Mouse (Mus musculus) kidney, adult 18-20 months (tissue): ENCODE measurements around the gene Lsamp.
"Not testable (repeated sequence)": the region's sequence is repeated elsewhere in the genome, so short reads cannot be mapped to it uniquely, and the experiment has no call there.

Experiments
- DNase-seq: peaks from one replicate; pipeline ENCODE4 v3.0.0; 2021

Gene Lsamp

DNA sequence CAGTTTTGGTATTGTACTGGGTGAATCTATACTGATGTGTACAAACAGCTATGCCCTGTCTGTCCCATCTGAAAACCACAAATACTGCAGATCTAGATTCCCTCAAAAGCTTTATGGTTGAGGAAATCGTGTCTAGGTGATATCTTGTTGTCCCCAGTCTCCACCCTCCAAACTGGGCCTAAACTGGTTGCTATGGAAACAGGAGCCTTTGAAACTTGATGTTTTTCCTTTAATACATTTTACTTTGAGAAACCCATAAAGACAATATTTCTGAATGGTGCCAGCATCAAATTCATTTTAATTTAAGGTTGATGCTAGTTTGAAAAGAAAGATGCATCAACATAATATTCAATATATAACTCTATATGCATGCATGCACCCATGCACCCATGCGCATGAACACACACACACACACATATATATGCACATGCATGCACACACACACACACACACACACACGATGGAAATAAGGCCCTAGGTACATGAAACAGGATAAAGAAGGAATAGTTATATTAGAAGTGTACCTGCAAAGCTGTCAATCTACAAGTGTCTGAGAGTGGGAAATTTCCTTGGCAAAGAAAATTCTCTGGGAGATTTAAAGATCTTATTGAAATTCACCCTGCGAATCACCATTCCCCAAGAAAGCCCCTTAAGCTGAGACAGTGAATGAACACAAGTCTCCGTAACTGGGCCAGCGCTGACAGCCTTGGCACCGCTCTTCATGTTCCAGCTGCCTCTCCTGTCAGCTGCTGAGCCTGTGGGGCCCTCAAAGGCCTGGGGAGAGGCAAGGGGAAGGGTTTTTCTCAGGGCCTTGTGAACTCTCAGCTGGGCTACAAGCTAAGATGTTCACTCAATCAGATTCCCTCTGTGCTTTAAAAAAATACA lies 525.2 kb downstream of the Lsamp start:
- no peak for DNase-seq

DNA sequence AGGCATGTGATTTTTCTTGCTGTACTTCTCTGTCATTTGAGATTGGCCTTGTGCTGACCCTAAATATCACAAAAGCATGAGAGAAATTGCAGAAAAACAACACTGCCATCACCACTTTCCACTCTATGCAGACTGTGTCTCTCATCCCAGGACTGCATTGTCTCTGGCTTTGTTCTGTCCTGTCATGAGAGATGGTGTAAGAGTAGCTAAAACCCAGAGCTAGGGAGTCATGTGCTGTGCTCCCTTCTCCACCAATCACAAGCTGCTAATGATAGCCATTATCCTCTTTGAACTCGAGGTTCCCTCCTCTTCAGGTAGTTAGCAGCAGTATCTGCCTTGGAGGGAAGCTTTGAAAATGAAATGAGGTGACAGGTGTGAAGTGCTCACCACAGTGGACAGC lies 552.6 kb downstream of the Lsamp start:
- DNase-seq = no peak

DNA sequence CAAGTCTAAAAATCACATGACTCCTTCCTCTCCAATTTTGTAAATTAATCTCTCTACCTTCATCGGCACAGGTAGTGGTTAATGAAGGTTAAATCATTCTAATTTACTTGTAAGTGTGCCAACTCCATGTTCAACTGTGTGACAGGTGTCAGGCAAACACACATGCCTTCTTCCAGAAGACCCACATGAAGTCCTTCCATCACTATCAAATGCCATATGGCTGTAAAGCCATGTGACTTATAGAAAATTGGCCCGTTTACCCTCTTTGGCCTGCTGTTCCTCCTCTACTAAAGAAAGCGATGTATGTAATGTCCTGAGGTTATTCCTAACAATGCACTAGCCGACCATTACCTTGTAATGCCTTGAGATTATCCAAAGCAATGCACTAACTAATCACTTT lies 565.5 kb downstream of the Lsamp start:
- DNase-seq = no peak

DNA sequence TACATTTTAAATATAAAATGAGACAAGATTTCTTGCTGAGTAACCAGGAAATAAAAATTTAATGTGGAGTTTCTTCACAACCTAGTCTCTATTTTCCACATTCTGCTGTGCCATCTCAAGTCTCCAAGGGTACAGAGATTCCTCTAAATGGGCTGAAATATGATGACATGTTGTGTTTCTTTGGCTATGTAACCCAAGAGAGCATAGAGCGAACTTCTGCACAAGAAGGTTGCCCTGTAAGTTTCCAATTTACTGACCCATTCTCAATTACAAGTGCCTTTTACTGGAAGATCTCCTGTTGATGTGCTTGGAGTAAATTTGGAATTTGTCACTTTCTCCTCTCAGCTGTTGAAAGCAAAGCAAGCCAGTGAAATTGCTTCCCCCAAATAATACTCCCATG lies 571.4 kb downstream of the Lsamp start:
- DNase-seq = no peak

DNA sequence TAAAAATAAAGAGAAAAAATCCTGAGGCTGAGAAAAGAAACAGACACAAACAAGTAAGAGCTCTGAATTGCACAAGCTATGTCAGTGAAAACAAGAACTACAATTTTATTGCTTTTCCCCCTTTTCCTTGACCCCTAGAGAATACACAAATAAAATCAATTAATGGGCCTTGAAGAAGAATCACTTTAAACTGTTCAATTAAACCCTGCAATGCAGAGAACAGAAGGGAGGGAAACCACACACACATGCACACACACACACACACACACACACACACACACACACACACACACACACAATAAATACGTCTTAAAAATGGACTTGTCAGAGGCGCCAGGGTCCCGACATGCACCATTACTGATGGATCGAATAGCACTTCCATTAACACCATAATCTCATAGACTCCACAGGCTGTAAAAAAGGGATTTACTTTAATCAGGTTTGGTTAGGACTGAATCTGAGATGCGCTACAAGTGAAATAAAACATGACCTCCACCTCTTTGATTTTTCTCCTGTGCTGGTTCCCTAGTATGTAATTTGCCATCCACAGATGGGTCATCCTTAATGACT lies 573.6 kb downstream of the Lsamp start:
- no peak for DNase-seq

- DNase-seq = no peak
These were observed 583.3 kb downstream of the Lsamp start for GRCm38 (mm10) chr16:40567431-40567941.

DNA sequence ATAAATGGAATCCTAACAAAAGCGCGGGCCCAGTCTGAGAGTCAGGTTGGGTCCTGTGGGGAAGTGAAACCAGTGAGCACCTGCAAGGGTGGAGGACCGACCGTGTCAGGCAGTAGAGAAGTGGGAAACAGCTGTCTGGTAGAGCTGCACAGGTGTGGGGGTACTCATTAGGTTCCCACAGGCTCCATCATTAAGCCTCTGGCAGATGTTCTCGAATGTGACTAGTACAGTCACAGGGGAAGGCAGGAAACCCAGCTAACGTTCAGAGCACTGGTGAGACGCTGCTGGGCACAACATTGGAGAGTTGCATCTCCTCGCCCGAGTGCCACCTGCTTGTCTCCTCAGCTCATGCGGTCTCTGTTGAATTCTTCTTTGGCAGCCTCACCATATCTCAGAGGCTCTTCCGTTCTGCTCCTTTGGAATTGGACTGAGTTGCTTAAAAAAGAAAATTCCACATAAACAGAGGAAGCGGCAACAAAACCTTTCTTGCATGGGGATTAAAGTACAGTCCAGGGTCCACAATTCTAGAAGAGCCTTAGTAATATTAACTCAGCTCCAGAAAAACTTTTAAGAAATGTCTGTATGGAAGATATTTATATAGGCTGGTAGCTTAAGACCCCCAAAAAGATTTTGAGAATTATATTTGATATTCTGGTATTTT lies 588.1 kb downstream of the Lsamp start:
- DNase-seq = peak; percentile 2

DNA sequence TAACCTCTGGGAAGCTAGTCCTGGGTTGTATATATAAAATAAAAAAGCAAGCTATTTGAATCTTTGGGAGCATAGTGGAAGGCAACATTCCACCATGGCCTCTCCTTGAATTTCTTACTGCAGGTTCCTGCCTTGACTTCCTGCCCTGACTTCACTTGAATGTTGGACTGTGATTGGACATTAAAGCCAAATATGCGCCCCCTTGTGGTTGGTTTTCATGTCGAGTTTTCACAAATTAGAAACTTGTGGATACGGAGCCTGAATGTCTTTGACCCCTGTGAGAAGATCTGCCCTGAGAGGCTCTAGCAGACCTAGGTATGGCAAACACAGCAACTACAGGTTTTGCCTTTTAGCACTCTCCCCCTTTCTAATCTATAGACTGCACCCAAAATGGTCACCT lies 597.9 kb downstream of the Lsamp start:
- no peak for DNase-seq

DNA sequence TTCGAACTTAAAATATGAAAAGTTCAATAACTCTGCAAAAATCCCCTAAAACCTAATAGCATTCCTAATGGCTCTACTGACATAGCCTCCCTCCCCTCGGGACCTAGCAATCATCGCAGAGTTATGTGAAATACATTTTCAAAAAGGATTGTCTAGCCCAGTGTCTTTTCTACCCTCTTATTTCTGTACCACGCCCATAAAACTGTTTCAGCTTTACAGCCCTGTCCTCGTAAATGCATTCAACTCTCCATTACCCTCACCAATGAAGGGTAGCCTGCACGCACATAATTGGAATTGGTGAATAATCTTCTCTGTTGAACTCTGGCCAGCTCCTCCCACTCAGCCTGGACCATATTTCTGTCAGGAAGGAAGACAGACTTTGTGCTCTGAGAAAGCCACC lies 609.0 kb downstream of the Lsamp start:
- DNase-seq = no peak

- DNase-seq = no peak
These were observed 617.5 kb downstream of the Lsamp start for GRCm38 (mm10) chr16:40601431-40602387.

DNA sequence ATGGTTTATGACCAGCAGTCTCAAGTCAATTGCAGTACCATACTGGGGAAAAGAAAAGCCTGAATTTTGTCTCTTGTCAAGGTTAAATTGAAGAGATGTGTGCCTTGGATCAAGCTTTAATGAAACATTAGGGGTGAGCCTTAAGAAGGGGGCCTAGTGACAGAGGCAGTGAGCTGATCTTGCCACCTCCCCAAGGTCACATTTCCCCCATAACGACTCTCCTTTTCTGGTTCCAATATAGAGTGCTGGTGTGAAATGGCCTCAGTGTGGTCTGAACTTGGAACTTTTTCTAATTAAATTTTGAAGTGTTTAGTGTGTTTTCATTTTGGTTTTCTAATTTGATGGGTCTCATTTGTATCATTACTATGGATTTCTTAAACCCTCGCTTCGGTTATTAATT lies 623.3 kb downstream of the Lsamp start:
- DNase-seq = no peak

GRCm38 (mm10) chr16:40616697-40617096 lies 632.5 kb downstream of the Lsamp start:
- not testable (repeated sequence) for DNase-seq

DNA sequence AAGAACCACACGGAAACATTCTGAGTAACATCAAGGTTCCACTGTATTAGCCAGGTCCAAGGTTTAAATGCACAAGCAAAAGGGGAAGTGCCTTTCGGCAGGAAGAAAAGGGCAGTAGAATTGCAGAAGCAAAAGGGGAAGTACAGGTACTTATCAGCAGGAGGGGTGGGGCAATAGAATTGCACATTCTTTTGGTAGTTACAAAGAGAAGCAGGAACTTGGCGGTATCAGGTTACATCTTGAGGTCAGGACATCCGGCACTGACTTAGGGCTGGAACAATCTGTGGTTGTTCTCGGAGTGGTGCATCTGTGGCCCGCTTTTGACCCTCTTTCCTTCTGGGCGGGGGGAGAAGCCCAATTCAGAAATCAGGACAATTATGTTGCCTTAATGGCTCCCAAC lies 636.9 kb downstream of the Lsamp start:
- DNase-seq = not testable (repeated sequence)

- no peak for DNase-seq
These were observed 643.0 kb downstream of the Lsamp start for GRCm38 (mm10) chr16:40627159-40627558.

- no peak for DNase-seq
These were observed 655.6 kb downstream of the Lsamp start for GRCm38 (mm10) chr16:40639621-40640371.

DNA sequence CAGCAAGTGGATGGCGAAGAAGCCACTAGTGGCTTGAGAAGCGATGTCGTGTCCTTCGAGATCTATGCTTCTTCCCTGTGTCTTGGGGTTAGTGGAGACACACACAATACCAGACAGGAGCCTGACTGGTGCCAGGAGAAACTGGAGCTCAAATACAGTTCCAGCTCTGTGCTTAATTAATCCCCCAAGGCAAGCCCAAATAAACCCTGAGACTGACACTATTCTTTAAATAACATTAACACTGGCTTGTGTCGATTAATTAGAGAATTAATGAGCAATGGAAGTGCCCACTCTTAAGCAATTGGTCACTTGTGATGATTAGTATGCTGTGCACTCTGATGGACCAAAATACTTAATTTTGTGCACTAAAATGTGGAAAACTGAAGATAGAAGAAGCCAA lies 668.6 kb downstream of the Lsamp start:
- no peak for DNase-seq

GRCm38 (mm10) chr16:40653508-40653907 lies 669.3 kb downstream of the Lsamp start:
- DNase-seq = no peak

- no peak for DNase-seq
These were observed 672.2 kb downstream of the Lsamp start for GRCm38 (mm10) chr16:40656347-40656746.

- DNase-seq = no peak
These were observed 672.7 kb downstream of the Lsamp start for GRCm38 (mm10) chr16:40656871-40657270.

- no peak for DNase-seq
These were observed 701.4 kb downstream of the Lsamp start for GRCm38 (mm10) chr16:40685531-40685930.

GRCm38 (mm10) chr16:40692292-40692691 lies 708.1 kb downstream of the Lsamp start:
- DNase-seq = no peak

DNA sequence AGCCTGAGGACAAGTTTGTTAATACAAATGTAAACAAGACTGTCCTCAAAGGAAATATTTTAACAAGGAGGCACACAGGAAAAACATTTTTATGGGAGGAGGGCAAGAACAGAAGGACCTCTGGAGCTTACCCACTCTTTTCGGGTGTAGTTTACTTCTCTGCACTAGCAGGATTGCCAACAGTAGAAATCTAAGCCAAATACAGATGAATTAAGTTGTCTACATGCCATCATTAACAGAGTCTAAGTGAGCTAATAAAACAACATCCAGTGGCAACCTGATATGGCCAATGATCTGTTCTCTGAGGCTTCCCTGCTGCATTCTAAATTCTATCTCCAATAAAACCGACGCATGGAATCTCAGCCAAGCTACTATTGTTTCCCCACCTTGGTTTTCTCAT lies 713.1 kb downstream of the Lsamp start:
- no peak for DNase-seq
